Mouse (Mus musculus): ENCODE measurements around the gene Ndufb6.
"Not testable (repeated sequence)": the region's sequence is repeated elsewhere in the genome, so short reads cannot be mapped to it uniquely, and the experiment has no call there.

The Ndufb6 gene

DNA sequence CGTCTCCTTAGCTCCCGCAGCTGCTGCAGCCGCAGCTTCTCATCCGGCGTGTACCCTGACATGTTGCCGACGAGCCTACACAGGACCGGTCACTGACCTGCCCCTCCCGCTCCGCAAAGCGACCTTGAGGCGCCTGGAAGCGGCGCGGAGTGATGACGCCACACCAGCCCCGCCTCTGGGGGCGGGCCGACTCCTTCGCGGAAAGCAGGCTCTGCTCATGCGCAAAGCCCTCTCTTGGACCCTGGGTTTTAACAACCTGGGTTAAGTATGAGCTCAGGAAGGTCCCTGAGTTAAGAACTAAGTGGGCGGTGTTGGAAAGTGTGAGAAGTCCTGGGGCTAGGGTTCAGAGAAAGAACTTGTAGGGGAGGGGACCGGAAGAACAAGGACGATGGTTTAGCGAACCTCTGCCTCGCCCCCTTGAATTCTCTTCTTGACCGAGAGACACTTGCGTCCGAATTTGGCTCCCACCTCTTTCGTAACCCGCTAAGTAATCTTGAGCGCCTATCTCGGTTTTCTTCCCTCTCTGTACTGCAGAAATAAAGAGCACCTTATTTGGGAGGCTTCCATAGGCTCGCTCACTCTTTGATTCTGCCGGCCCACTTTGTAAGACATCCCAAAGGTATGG, at the start of gene Ndufb6:
Ndufb6 (minus strand) TSS at position 146 of the 625 bp plus-strand sequence.
- DNase-seq (ENCODE audit: low spot score in 2 of 2), result peak; percentile 95 to 97

- no peak for DNase-seq (ENCODE audit: low spot score in 2 of 2)
Observed at GRCm38 (mm10) chr4:40327161-40327560, 47.9 kb upstream of the Ndufb6 start.

- no peak for DNase-seq (ENCODE audit: low spot score in 2 of 2)
Observed at GRCm38 (mm10) chr4:40324620-40325019, 45.4 kb upstream of the Ndufb6 start.

DNA sequence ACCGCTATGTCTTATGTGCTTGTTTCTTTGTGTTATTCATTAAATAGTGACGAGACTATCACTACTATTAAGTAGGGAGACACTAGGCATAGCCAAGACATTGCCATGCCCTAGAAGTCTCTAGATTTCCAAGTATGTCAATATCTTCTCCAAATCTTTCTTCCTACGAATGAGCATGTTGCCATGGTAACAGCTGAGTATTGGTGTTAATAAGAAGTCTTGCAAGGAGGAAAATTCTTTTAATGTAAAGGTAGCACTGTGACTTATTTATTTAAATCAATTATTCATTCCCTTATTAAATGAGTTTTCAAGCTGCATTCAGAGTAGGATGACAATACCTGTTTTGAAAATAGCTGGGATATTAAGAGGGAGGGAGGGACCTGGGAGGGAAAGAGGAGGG, 38.2 kb upstream of the Ndufb6 start:
- no peak for DNase-seq (ENCODE audit: low spot score in 2 of 2)

- DNase-seq (ENCODE audit: low spot score in 2 of 2), result peak in 1 of 2 experiments; percentile 17
Observed at GRCm38 (mm10) chr4:40313026-40313425, 33.8 kb upstream of the Ndufb6 start.

GRCm38 (mm10) chr4:40312213-40312612, 33.0 kb upstream of the Ndufb6 start:
- DNase-seq (ENCODE audit: low spot score in 2 of 2), result no peak

DNA sequence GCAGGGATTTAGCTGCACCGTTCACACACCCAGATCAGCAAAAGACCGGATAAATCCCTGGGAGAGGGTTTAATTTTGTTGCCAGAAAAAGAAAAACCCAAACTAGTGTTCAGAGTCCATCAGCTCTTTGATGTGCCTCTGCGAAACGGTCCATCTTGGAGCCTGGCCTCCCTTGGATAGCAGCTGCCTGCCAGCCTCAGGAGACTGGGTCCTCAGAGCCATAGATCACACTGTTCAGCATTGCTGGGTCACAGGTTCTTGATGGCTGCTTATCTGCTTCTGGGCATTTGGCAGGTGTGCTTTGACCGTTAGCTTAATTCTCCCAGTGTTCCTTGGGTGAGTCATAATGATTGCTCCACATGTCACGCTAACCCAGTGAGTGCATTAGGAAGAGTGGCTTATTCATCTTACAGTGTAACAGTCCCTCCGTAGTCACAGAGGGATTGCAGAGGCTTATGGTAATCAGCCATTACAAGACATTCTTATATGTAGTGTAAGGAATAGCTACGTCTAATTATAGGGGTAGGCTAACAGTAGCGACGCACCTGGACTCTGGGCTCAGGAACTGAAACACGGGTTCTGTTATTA, 31.7 kb upstream of the Ndufb6 start:
- no peak for DNase-seq (ENCODE audit: low spot score in 2 of 2)

GRCm38 (mm10) chr4:40309682-40310081, 30.5 kb upstream of the Ndufb6 start:
- no peak for DNase-seq (ENCODE audit: low spot score in 2 of 2)

DNA sequence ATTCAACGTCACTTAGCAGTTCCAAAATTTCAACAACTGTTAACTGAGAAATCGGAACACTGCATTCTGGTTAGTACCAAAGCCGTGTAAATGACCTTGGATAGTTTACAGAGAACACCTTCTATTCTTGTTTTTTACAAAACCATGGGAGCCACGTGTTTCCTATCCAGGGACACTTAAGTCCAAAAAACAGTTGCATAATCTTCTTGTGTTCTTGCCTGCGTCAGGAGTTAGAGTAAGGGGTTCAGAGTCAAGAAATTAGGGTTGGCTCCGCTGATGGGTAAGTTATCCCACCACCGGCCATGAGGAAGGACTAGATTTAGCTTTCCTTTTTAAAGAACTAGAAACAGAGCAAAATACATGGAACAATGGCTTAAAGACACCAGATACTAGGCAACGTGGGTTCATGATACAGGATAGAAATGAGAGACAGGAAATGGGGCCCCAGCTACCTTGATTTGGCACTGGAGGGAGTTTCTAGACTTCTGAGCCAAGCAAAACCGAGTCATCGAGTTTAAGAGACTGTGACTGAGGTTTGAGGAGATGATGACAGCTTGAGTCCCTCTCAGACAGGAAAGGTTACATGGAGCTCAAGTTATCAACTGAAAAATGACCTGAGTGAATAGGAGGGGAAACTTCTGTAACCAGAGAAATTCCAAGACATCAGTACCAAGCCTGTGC, 23.4 kb upstream of the Ndufb6 start:
- no peak for DNase-seq (ENCODE audit: low spot score in 2 of 2)

- peak; percentile 33 to 63 for DNase-seq (ENCODE audit: low spot score in 2 of 2)
Observed at GRCm38 (mm10) chr4:40301076-40301789, 22.0 kb upstream of the Ndufb6 start.

DNA sequence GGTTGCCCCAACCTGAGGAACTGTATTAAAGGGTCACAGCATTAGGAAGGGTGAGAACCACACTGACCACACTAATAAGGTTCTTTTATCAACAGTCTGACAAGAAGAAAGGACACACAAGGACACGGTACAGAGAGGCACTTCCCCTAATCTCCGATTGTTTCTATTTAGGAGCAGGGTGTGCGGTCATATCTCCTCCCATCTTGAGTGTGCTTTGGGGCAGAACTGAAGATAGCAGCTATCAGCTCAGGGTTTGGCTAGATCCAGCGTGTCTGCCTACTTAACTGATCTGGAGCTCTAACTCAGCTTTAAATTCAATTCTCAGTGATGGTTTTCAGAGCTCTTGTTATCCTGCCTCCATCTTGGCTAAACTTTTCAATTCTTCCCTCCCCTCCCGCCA, 19.9 kb upstream of the Ndufb6 start:
- no peak for DNase-seq (ENCODE audit: low spot score in 2 of 2)

DNA sequence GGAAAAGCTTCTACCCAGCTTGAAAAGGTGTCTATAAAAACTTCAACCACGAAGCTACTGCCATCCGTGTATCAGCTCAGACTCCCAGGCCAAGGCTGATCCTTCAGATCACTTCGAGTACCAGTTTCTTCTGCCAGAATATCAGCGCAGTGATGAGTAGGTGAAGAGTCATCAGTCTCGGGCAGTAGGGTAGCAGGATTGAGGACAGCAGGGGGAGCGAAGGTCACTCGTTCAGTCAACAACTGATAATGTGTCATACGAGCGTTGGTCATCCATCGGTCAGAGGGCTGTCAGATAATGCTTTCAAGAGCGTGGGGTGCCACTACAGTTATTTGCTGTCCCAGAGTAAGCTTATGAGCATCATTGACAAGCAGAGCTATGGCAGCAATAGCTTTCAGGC, 12.3 kb upstream of the Ndufb6 start:
- DNase-seq (ENCODE audit: low spot score in 2 of 2), result not testable (repeated sequence)

DNA sequence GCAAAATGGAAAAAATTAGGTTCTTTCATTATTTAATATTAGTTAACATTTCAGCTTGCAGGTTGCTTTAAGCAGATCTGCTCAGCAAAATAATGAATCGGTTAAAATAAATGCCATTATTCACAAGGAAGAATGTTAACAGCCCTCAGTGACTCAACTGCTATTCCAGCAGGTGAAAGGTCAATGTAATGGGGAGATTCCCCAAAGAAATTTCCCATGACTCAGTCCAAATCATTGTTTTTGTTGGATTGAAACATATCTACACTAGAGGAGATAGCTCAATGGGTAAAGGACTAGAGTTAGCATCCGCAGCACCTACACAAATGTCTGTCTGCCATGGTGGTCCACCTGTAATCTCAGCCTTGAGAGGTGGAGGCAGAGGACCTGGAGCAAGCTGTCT, 9.8 kb upstream of the Ndufb6 start:
- DNase-seq (ENCODE audit: low spot score in 2 of 2), result no peak

DNA sequence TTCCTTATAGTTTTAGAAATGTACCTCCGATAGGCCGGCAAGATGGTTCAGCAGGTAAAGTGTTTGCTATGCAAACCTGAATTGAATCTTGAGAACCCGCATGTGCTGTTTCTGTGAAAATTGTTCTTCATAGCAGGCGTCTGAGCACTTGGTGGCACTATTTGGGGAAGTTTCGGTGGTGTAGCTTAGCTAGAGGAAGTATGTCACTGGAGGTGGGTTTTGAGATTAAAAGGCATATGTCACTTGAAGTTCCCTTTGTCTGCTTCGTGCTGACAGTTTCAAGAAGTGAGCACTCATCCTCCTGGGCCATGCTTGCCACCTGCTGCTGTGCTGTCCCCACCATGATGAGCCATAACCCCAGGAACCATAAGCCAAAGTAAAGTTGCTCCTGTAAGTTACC, 8.2 kb upstream of the Ndufb6 start:
- DNase-seq (ENCODE audit: low spot score in 2 of 2), result no peak

- peak; percentile 47 to 80 for DNase-seq (ENCODE audit: low spot score in 2 of 2)
Observed at GRCm38 (mm10) chr4:40285582-40285981, 6.4 kb upstream of the Ndufb6 start.

DNA sequence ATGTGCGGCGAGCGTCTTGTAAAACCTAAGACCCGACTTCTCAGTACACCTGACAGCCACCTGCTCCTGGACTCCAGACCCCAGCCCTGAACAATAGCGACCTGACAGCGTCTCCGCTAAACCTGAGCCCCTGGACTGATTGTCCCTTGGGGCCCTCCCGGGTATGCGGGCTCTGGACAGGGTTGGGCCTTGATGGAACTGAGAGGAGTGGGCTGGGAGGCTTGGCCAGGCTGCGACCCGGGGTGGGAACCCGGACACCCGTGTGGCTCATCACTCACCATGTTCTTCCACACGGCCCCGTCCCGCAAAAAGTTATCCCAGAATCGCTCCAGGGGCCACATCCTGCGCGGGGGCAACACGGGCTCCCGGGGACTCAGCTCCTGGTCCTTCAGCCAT, 343 bp downstream of the Ndufb6 start:
- no peak for DNase-seq (ENCODE audit: low spot score in 2 of 2)

- peak; percentile 91 for DNase-seq (ENCODE audit: low spot score in 2 of 2)
Observed at GRCm38 (mm10) chr4:40269430-40270032, 9.7 kb downstream of the Ndufb6 start, which contains the start of the genes Smim27 and Topors. Gene Smim27 (plus strand): TSS chr4:40269579. Gene Topors (minus strand): TSS chr4:40269850.

- DNase-seq (ENCODE audit: low spot score in 2 of 2), result peak in 1 of 2 experiments; percentile 52
Observed at GRCm38 (mm10) chr4:40268835-40269234, 10.4 kb downstream of the Ndufb6 start.

GRCm38 (mm10) chr4:40268204-40268813, 10.9 kb downstream of the Ndufb6 start:
- peak; percentile 88 to 91 for DNase-seq (ENCODE audit: low spot score in 2 of 2)

GRCm38 (mm10) chr4:40267681-40268080, 11.5 kb downstream of the Ndufb6 start:
- no peak for DNase-seq (ENCODE audit: low spot score in 2 of 2)

DNA sequence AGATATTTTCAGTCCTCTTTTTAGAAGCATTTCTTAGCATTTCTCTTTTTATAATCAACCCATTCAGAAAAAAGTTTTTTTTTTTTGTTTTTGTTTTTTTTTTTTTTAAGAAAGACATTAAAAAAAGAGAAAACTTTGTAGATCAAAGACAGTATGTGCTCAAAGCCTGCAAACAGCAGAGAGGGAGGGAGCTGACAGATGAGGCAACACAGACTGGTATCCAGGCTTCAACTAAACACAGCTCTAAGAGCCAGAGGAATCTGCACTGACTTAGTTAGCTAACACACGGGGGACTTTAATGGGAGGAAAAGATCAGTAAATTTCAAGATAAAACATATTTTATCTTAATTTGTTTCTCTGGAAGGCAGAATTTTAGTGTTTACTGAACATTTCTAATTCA, 14.9 kb downstream of the Ndufb6 start:
- no peak for DNase-seq (ENCODE audit: low spot score in 2 of 2)

Data from spleen, postnatal 10 days (tissue).